In genomic region chr7:131560697-131561042, GRCm38 (mm10) we compare ENCODE assay signal across 7 mouse cellular contexts. TPM values are rescaled to one million over a fixed set of nuclear protein-coding genes. Genes with fewer than 3 reads are reported as not detected.
A peak's percentile ranks its signal among the peaks of the same experiment; 100 is the strongest.
DNase-seq lines count a peak whose midpoint lies in the region; ATAC-seq and TF ChIP-seq lines count a peak whose summit lies in the region.

No protein-coding gene starts in this region.

- WGBS in spleen, adult 2 months: 2% methylated on average over 14 of the region's 14 CpGs
- WGBS in forebrain, embryonic 11.5 days: under 1% methylated on average over 14 of the region's 14 CpGs
- under 1% methylated on average over 14 of the region's 14 CpGs for WGBS in liver, embryonic 12.5 days (ENCODE audit: insufficient replicate concordance)
- 1% methylated on average over 14 of the region's 14 CpGs for WGBS in stomach, postnatal 0 days

- peak overlapping the region; percentile 94 for H3K9ac ChIP-seq in forebrain, embryonic 11.5 days (ENCODE audit: low read length)
- H3K9ac ChIP-seq in liver, embryonic 12.5 days: peak overlapping the region; percentile 84
- H3K9ac ChIP-seq in stomach, postnatal 0 days (ENCODE audit: low read length): peak overlapping the region; percentile 87

- H3K27ac ChIP-seq in spleen, adult 2 months (ENCODE audit: insufficient read depth, low read length): peak overlapping the region; percentile 82
- H3K27ac ChIP-seq in forebrain, embryonic 11.5 days (ENCODE audit: low read depth, low read length): peak overlapping the region; percentile 80
- peak overlapping the region; percentile 83 for H3K27ac ChIP-seq in liver, embryonic 12.5 days
- H3K27ac ChIP-seq in stomach, postnatal 0 days (replicated peaks): peak overlapping the region; percentile 84

- H3K36me3 ChIP-seq in spleen, adult 2 months (ENCODE audit: control insufficient read depth, insufficient read depth, low read length): peaks cover 11% of the 10 kb centered on the region
- no peaks in the 10 kb centered on the region; the same call in 1 of the 2 replicates for H3K36me3 ChIP-seq in forebrain, embryonic 11.5 days (ENCODE audit: control insufficient read depth, insufficient read depth, low read length)
- peaks cover 42% of the 10 kb centered on the region for H3K36me3 ChIP-seq in liver, embryonic 12.5 days
- H3K36me3 ChIP-seq in stomach, postnatal 0 days (ENCODE audit: control insufficient read depth, insufficient read depth, low read length): no peaks in the 10 kb centered on the region; the same call in 1 of the 2 replicates

- peaks cover 11% of the 10 kb centered on the region for H3K4me1 ChIP-seq in spleen, adult 2 months (ENCODE audit: control insufficient read depth, insufficient read depth, insufficient read length)
- peaks cover 7% of the 10 kb centered on the region; the same call in 1 of the 2 replicates for H3K4me1 ChIP-seq in forebrain, embryonic 11.5 days (replicated peaks; ENCODE audit: control insufficient read depth, insufficient read depth, low read length)
- H3K4me1 ChIP-seq in liver, embryonic 12.5 days: peaks cover 35% of the 10 kb centered on the region
- no peaks in the 10 kb centered on the region for H3K4me1 ChIP-seq in stomach, postnatal 0 days (replicated peaks; ENCODE audit: control insufficient read depth, insufficient read depth)

- no peaks in the 10 kb centered on the region for H3K9me3 ChIP-seq in forebrain, embryonic 11.5 days (ENCODE audit: control insufficient read depth, low read length)
- H3K9me3 ChIP-seq in liver, embryonic 12.5 days (replicated peaks): no peaks in the 10 kb centered on the region
- H3K9me3 ChIP-seq in stomach, postnatal 0 days (ENCODE audit: control insufficient read depth, low read length): no peaks in the 10 kb centered on the region

- peak overlapping the region; percentile 84 for H3K4me3 ChIP-seq in spleen, adult 2 months (ENCODE audit: extremely low read depth, insufficient read depth, insufficient read length)
- H3K4me3 ChIP-seq in forebrain, embryonic 11.5 days (ENCODE audit: low read depth, low read length): peak overlapping the region; percentile 58
- H3K4me3 ChIP-seq in liver, embryonic 12.5 days: peak overlapping the region; percentile 87
- H3K4me3 ChIP-seq in stomach, postnatal 0 days (ENCODE audit: low read depth, low read length): peak overlapping the region; percentile 88

- peak; percentile 45 for ATAC-seq in forebrain, embryonic 11.5 days (replicated peaks; ENCODE audit: low FRiP score)
- peak; percentile 64 for ATAC-seq in liver, embryonic 12.5 days
- peak; percentile 33; the same call in 1 of the 2 replicates for ATAC-seq in stomach, postnatal 0 days (ENCODE audit: low FRiP score, low TSS enrichment)

- TF ChIP-seq POLR2A in spleen, adult 2 months (IDR thresholded peaks at IDR 0.05; ENCODE audit: low read depth, low read length): no peak

- H3K4me2 ChIP-seq in forebrain, embryonic 11.5 days (ENCODE audit: low read depth, low read length, severe bottlenecking): peak overlapping the region; percentile 57; the same call in 1 of the 2 replicates
- peak overlapping the region; percentile 76 for H3K4me2 ChIP-seq in liver, embryonic 12.5 days
- peak overlapping the region; percentile 78 for H3K4me2 ChIP-seq in stomach, postnatal 0 days (replicated peaks; ENCODE audit: low read depth)

- DNase-seq in spleen, adult 2 months (ENCODE audit: low read depth in 1 of 2, low spot score in 2 of 2): no peak
- DNase-seq in spleen, postnatal 36 days (ENCODE audit: low spot score in 2 of 2): no peak
- DNase-seq in forebrain, embryonic 11.5 days (ENCODE audit: low spot score): no peak
- no peak for DNase-seq in stomach, postnatal 0 days (ENCODE audit: low spot score)
- DNase-seq in right cerebral cortex, postnatal 25 days: no peak
- no peak for DNase-seq in ovary, postnatal 36 days (ENCODE audit: low spot score)

- peaks cover 20% of the 10 kb centered on the region for H3K27me3 ChIP-seq in spleen, adult 2 months (ENCODE audit: control insufficient read depth, insufficient read depth, low read length)
- H3K27me3 ChIP-seq in forebrain, embryonic 11.5 days (ENCODE audit: control insufficient read depth, insufficient read depth, low read length): peaks cover 33% of the 10 kb centered on the region
- peaks cover 38% of the 10 kb centered on the region for H3K27me3 ChIP-seq in liver, embryonic 12.5 days (replicated peaks)
- H3K27me3 ChIP-seq in stomach, postnatal 0 days (ENCODE audit: control insufficient read depth, insufficient read depth, low read length): peaks cover 9% of the 10 kb centered on the region; the same call in 1 of the 2 replicates

- TF ChIP-seq EP300 in stomach, postnatal 0 days (optimal IDR thresholded peaks at IDR 0.05): no peak

- TF ChIP-seq CTCF in spleen, adult 2 months (IDR thresholded peaks at IDR 0.05; ENCODE audit: extremely low read depth, insufficient read depth, insufficient read length, insufficient replicate concordance): no peak
- no peak for TF ChIP-seq CTCF in stomach, postnatal 0 days (IDR thresholded peaks at IDR 0.05; ENCODE audit: low read depth)

RNA-seq across cellular contexts. Expression of gene Bub3, which starts 0.6 kb away (rescaled TPM):
- 51.3 and 54.8 TPM in 2 replicates for polyA plus RNA-seq in spleen, adult 2 months (2012; rRNA removed)
- polyA plus RNA-seq in forebrain, embryonic 11.5 days (2014; fragmentation: Nextera tagmentation; extraction: Ambion mirVana): 256 and 281 TPM in 2 replicates
- polyA plus RNA-seq in liver, embryonic 12.5 days (2016; fragmentation: Nextera tagmentation; extraction: Ambion mirVana): 151 and 152 TPM in 2 replicates
- 78.5 and 86.0 TPM in 2 replicates for polyA plus RNA-seq in stomach, postnatal 0 days (2015; fragmentation: Nextera tagmentation; extraction: Ambion mirVana)

RNA-seq across cellular contexts. Expression of gene Hmx2, which starts 12.1 kb away (rescaled TPM):
- polyA plus RNA-seq in spleen, adult 2 months (2012; rRNA removed): 0.05 TPM in 1 of 2 replicates, not detected in the other
- polyA plus RNA-seq in forebrain, embryonic 11.5 days (2014; fragmentation: Nextera tagmentation; extraction: Ambion mirVana): 0.61 and 0.68 TPM in 2 replicates
- not detected in 2 replicates for polyA plus RNA-seq in liver, embryonic 12.5 days (2016; fragmentation: Nextera tagmentation; extraction: Ambion mirVana)
- 0.34 and 0.74 TPM in 2 replicates for polyA plus RNA-seq in stomach, postnatal 0 days (2015; fragmentation: Nextera tagmentation; extraction: Ambion mirVana)

RNA-seq across cellular contexts. Expression of gene Hmx3, which starts 18.0 kb away (rescaled TPM):
- polyA plus RNA-seq in spleen, adult 2 months (2012; rRNA removed): not detected in 2 replicates
- 0.29 and 0.31 TPM in 2 replicates for polyA plus RNA-seq in forebrain, embryonic 11.5 days (2014; fragmentation: Nextera tagmentation; extraction: Ambion mirVana)
- not detected in 2 replicates for polyA plus RNA-seq in liver, embryonic 12.5 days (2016; fragmentation: Nextera tagmentation; extraction: Ambion mirVana)
- polyA plus RNA-seq in stomach, postnatal 0 days (2015; fragmentation: Nextera tagmentation; extraction: Ambion mirVana): 0.82 and 1.1 TPM in 2 replicates
